Mouse (Mus musculus) MEL (cell line): ENCODE results near the gene Zbed6. TPM values are rescaled to one million over a fixed set of nuclear protein-coding genes. Genes with fewer than 3 reads are reported as not detected.
A peak's percentile ranks its signal among the peaks of the same experiment; 100 is the strongest.
"Not testable (repeated sequence)": the region's sequence is repeated elsewhere in the genome, so short reads cannot be mapped to it uniquely, and the experiment has no call there.

Experiments used
- DNase-seq: peaks from one replicate; pipeline ENCODE4 v3.0.0; 2011; ENCODE audit warnings: low read depth, low spot score
- H3K27ac ChIP-seq: 2 replicates; pipeline ENCODE4 v1.5.1; 2012; ENCODE audit warnings: low read depth, mild to moderate bottlenecking, control low read depth, low read length, moderate library complexity; ENCODE audit not compliant: control insufficient read depth
- H3K27me3 ChIP-seq, 2 experiments: fragments of 150-350 bp in 1 of 2; sonication (generic) in 1 of 2; 2 replicates each; pipeline ENCODE4 v1.6.1; 2012; ENCODE audit warnings: low read length in 2 of 2, mild to moderate bottlenecking in 2 of 2, improper control_type of control experiment in 1 of 2, moderate library complexity in 1 of 2; ENCODE audit not compliant: insufficient read depth in 2 of 2, control insufficient read depth in 1 of 2
- H3K36me3 ChIP-seq, 2 experiments: 2 replicates each; pipeline ENCODE4 v1.6.1; 2012 to 2014; ENCODE audit warnings: low read length in 2 of 2, improper control_type of control experiment in 1 of 2, inconsistent platforms in 1 of 2, mild to moderate bottlenecking in 1 of 2; ENCODE audit not compliant: insufficient read depth in 2 of 2, control insufficient read depth in 1 of 2
- H3K4me1 ChIP-seq, 2 experiments: fragments of 150-350 bp in 1 of 2; sonication (generic) in 1 of 2; 2 replicates each; pipeline ENCODE4 v1.6.1; 2012; ENCODE audit warnings: low read length in 2 of 2, improper control_type of control experiment in 1 of 2, mild to moderate bottlenecking in 1 of 2; ENCODE audit not compliant: insufficient read depth in 2 of 2, control insufficient read depth in 1 of 2
- H3K4me3 ChIP-seq, 2 experiments: fragments of 150-350 bp in 1 of 2; sonication (generic) in 1 of 2; 2 replicates each; pipeline ENCODE4 v1.5.1; 2012; ENCODE audit warnings: low read depth in 2 of 2, low read length in 2 of 2, mild to moderate bottlenecking in 2 of 2, moderate library complexity in 2 of 2, control low read depth in 1 of 2, improper control_type of control experiment in 1 of 2; ENCODE audit not compliant: control insufficient read depth in 1 of 2, insufficient read depth in 1 of 2
- H3K79me2 ChIP-seq: 2 replicates; pipeline ENCODE4 v1.6.1; 2012; ENCODE audit warnings: mild to moderate bottlenecking, low read length, moderate library complexity; ENCODE audit not compliant: control insufficient read depth, poor library complexity, insufficient read depth
- H3K9ac ChIP-seq: 2 replicates; pipeline ENCODE4 v1.6.1; 2012; ENCODE audit warnings: low read depth, mild to moderate bottlenecking, control low read depth, low read length, moderate library complexity; ENCODE audit not compliant: control insufficient read depth, poor library complexity, severe bottlenecking
- H3K9me3 ChIP-seq: fragments of 150-350 bp; sonication (generic); replicated peaks from 2 replicates; pipeline ENCODE4 v1.6.1; 2012; ENCODE audit warnings: mild to moderate bottlenecking, low read length, improper control_type of control experiment, moderate library complexity; ENCODE audit not compliant: insufficient read depth
- BHLHE40 ChIP-seq: IDR thresholded peaks from 2 replicates; pipeline ENCODE4 v1.6.1; 2012; ENCODE audit warnings: low read depth, mild to moderate bottlenecking, inconsistent platforms, low read length, improper control_type of control experiment, borderline replicate concordance
- CHD2 ChIP-seq: IDR thresholded peaks from 2 replicates; pipeline ENCODE4 v1.6.1; 2011; ENCODE audit warnings: low read length, improper control_type of control experiment
- CTCF ChIP-seq, 3 experiments: IDR thresholded peaks in 2 of 3; conservative IDR thresholded peaks in 1 of 3; 2 replicates each; pipeline ENCODE4 v1.5.1; 2011 to 2012; ENCODE audit warnings: low read length in 3 of 3, low read depth in 2 of 3, mild to moderate bottlenecking in 2 of 3, improper control_type of control experiment in 1 of 3, inconsistent platforms in 1 of 3, mixed read lengths in 1 of 3, moderate library complexity in 1 of 3; ENCODE audit not compliant: control insufficient read depth in 1 of 3, insufficient read depth in 1 of 3, poor library complexity in 1 of 3, severe bottlenecking in 1 of 3
- E2F4 ChIP-seq: IDR thresholded peaks from 2 replicates; pipeline ENCODE4 v1.6.1; 2011; ENCODE audit warnings: low read depth, low read length, improper control_type of control experiment, borderline replicate concordance
- ELF1 ChIP-seq: IDR thresholded peaks from 2 replicates; pipeline ENCODE4 v1.6.1; 2014; ENCODE audit warnings: low read depth, mild to moderate bottlenecking, inconsistent platforms, low read length, improper control_type of control experiment, moderate library complexity
- ETS1 ChIP-seq: IDR thresholded peaks from 2 replicates; pipeline ENCODE4 v1.6.1; 2012; ENCODE audit warnings: low read depth, mild to moderate bottlenecking, inconsistent platforms, low read length, improper control_type of control experiment, moderate library complexity
- GABPA ChIP-seq: IDR thresholded peaks from 2 replicates; pipeline ENCODE4 v1.6.1; 2012; ENCODE audit warnings: low read depth, mild to moderate bottlenecking, inconsistent platforms, low read length, improper control_type of control experiment, moderate library complexity
- MAFK ChIP-seq: IDR thresholded peaks from 2 replicates; pipeline ENCODE4 v1.6.1; 2011; ENCODE audit warnings: low read depth, mild to moderate bottlenecking, low read length, improper control_type of control experiment, borderline replicate concordance
- MEF2A ChIP-seq: IDR thresholded peaks from 2 replicates; pipeline ENCODE4 v1.6.1; 2014; ENCODE audit warnings: low read depth, mild to moderate bottlenecking, inconsistent platforms, low read length, improper control_type of control experiment; ENCODE audit not compliant: poor library complexity, insufficient replicate concordance, severe bottlenecking; ENCODE audit errors: extremely low read depth
- MYC ChIP-seq: IDR thresholded peaks from 2 replicates; pipeline ENCODE4 v1.6.1; 2011; ENCODE audit warnings: low read depth, mild to moderate bottlenecking, low read length, improper control_type of control experiment, moderate library complexity
- NRF1 ChIP-seq: IDR thresholded peaks from 2 replicates; pipeline ENCODE4 v1.6.1; 2014; ENCODE audit warnings: low read depth, mild to moderate bottlenecking, inconsistent platforms, low read length, improper control_type of control experiment, moderate library complexity; ENCODE audit not compliant: poor library complexity, insufficient read depth, severe bottlenecking
- POLR2AphosphoS2 ChIP-seq: IDR thresholded peaks from 2 replicates; pipeline ENCODE4 v1.6.1; 2011; ENCODE audit warnings: low read length, improper control_type of control experiment
- RAD21 ChIP-seq: IDR thresholded peaks from 2 replicates; pipeline ENCODE4 v1.6.1; 2011; ENCODE audit warnings: mild to moderate bottlenecking, low read depth, low read length, improper control_type of control experiment
- RCOR1 ChIP-seq: IDR thresholded peaks from 2 replicates; pipeline ENCODE4 v1.6.1; 2012; ENCODE audit warnings: low read depth, mild to moderate bottlenecking, inconsistent platforms, low read length, improper control_type of control experiment
- SIN3A ChIP-seq: IDR thresholded peaks from 2 replicates; pipeline ENCODE4 v1.6.1; 2012; ENCODE audit warnings: low read length, improper control_type of control experiment, inconsistent platforms
- SMC3 ChIP-seq: IDR thresholded peaks from 2 replicates; pipeline ENCODE4 v1.6.1; 2011; ENCODE audit warnings: low read depth, low read length, improper control_type of control experiment
- UBTF ChIP-seq: IDR thresholded peaks from 2 replicates; pipeline ENCODE4 v1.6.1; 2012; ENCODE audit warnings: low read depth, mild to moderate bottlenecking, inconsistent platforms, low read length, improper control_type of control experiment, moderate library complexity, borderline replicate concordance; ENCODE audit not compliant: insufficient read depth
- USF2 ChIP-seq, 2 experiments: IDR thresholded peaks; 2 replicates each; pipeline ENCODE4 v1.6.1; 2011 to 2012; ENCODE audit warnings: improper control_type of control experiment in 2 of 2, low read length in 2 of 2, borderline replicate concordance in 1 of 2, inconsistent platforms in 1 of 2, low read depth in 1 of 2, mild to moderate bottlenecking in 1 of 2; ENCODE audit not compliant: insufficient read depth in 1 of 2
- ZC3H11A ChIP-seq: IDR thresholded peaks from 2 replicates; pipeline ENCODE4 v1.6.1; 2012; ENCODE audit warnings: low read depth, mild to moderate bottlenecking, inconsistent platforms, low read length, improper control_type of control experiment
- polyA plus RNA-seq, 2 experiments: library from polyadenylated mRNA; stranded (reverse) in 1 of 2; unstranded in 1 of 2; fragments of >175 nt in 1 of 2; fragments of >200 nt in 1 of 2; gene quantifications; 2 replicates each; pipeline versions ENCODE4 v1.2.1 to v1.2.4; 2012; ENCODE audit warnings: low replicate concordance in 2 of 2, low read depth in 1 of 2; ENCODE audit not compliant: insufficient read length in 2 of 2, insufficient read depth in 1 of 2, missing spikeins in 1 of 2
- total RNA-seq: library from RNA; depleted of rRNA; stranded (reverse); fragments of 300-350 nt; gene quantifications from 2 replicates; pipeline ENCODE4 v1.2.3, GENCODE M21; 2012

Gene Zbed6
- total and polyA plus RNA-seq, 3 experiments: 1.4 to 48.2 (median 2.4) TPM

GRCm38 (mm10) chr1:133701824-133702223, 41.1 kb upstream of the Zbed6 start:
- not testable (repeated sequence) for H3K4me1 ChIP-seq, H3K9me3 ChIP-seq, H3K9ac ChIP-seq, H3K4me3 ChIP-seq, H3K27ac ChIP-seq, H3K79me2 ChIP-seq, H3K27me3 ChIP-seq, H3K36me3 ChIP-seq
- peak; percentile 44 for DNase-seq
- TF ChIP-seq SMC3: peak; percentile 80
- peak; percentile 60 for TF ChIP-seq RAD21
- TF ChIP-seq CTCF (IDR thresholded peaks at IDR 0.05 in 2 of 3, conservative IDR thresholded peaks at IDR 0.05 in 1 of 3; ENCODE audit: control insufficient read depth in 1 of 3, insufficient read depth in 1 of 3, low read depth in 2 of 3, low read length in 3 of 3, poor library complexity in 1 of 3, severe bottlenecking in 1 of 3): peak; percentile 33 to 70 (median 38); a peak in 5 of 6 replicates
- TF ChIP-seq MYC: peak; percentile 78
- peak; percentile 82 for TF ChIP-seq ZC3H11A

- no peak overlapping the region for H3K27ac ChIP-seq
- H3K79me2 ChIP-seq: no peaks in the 10 kb centered on the region
- no peak for DNase-seq
- no peaks in the 10 kb centered on the region for H3K9me3 ChIP-seq
- no peaks in the 10 kb centered on the region for H3K27me3 ChIP-seq
- H3K4me1 ChIP-seq: no peaks in the 10 kb centered on the region
- no peak overlapping the region for H3K4me3 ChIP-seq
- no peak overlapping the region for H3K9ac ChIP-seq
- no peaks in the 10 kb centered on the region for H3K36me3 ChIP-seq
- TF ChIP-seq ELF1: no peak
- TF ChIP-seq E2F4: no peak
- TF ChIP-seq MEF2A: no peak
- no peak for TF ChIP-seq GABPA
- TF ChIP-seq CTCF (IDR thresholded peaks at IDR 0.05 in 2 of 3, conservative IDR thresholded peaks at IDR 0.05 in 1 of 3; ENCODE audit: control insufficient read depth in 1 of 3, insufficient read depth in 1 of 3, low read depth in 2 of 3, low read length in 3 of 3, poor library complexity in 1 of 3, severe bottlenecking in 1 of 3): no peak
- no peak for TF ChIP-seq RCOR1
- TF ChIP-seq POLR2AphosphoS2: no peak
- TF ChIP-seq, all 39 proteins: peak for 0
Measured at GRCm38 (mm10) chr1:133697935-133698620, 37.4 kb upstream of the Zbed6 start.

GRCm38 (mm10) chr1:133695901-133696300, 35.2 kb upstream of the Zbed6 start:
- H3K27me3 ChIP-seq: no peaks in the 10 kb centered on the region; a peak in 1 of 4 replicates
- H3K4me3 ChIP-seq: no peak overlapping the region
- no peak overlapping the region for H3K27ac ChIP-seq
- no peaks in the 10 kb centered on the region for H3K9me3 ChIP-seq
- H3K36me3 ChIP-seq: no peaks in the 10 kb centered on the region
- no peak for TF ChIP-seq ELF1
- TF ChIP-seq NRF1: no peak
- TF ChIP-seq SIN3A: no peak
- TF ChIP-seq ETS1: no peak
- no peak for TF ChIP-seq MYC
- no peak for TF ChIP-seq CHD2
- TF ChIP-seq USF2 (IDR thresholded peaks at IDR 0.05; ENCODE audit: borderline replicate concordance in 1 of 2, insufficient read depth in 1 of 2, low read depth in 1 of 2, low read length in 2 of 2): no peak
- TF ChIP-seq SMC3: no peak
- TF ChIP-seq MEF2A: no peak
- no peak for TF ChIP-seq BHLHE40
- TF ChIP-seq UBTF: no peak
- no peak for TF ChIP-seq MAFK
- no peaks in the 10 kb centered on the region for H3K79me2 ChIP-seq
- no peak for DNase-seq
- no peaks in the 10 kb centered on the region for H3K4me1 ChIP-seq
- no peak overlapping the region for H3K9ac ChIP-seq
